Mouse (Mus musculus) lung, embryonic 16.5 days (tissue): ENCODE measurements at regions not wholly inside any gene's neighbourhood (a gene's known extent, or its start where the extent isn't known, plus 50 kb on each side); places are given as distances from the start of the nearest gene placed in this dataset.
"Not testable (repeated sequence)": the region's sequence is repeated elsewhere in the genome, so short reads cannot be mapped to it uniquely, and the experiment has no call there.

Experiments used
- ATAC-seq: fragments of 200-750 bp; cut with Nextera tagmentation; 2 replicates; pipeline ENCODE4 v1.8.0; 2017; ENCODE audit warnings: low read depth, mild to moderate bottlenecking, moderate library complexity
- H3K27ac ChIP-seq: fragments of 300-500 bp; sonication (generic); 2 replicates; pipeline ENCODE4 v1.5.1; 2014; ENCODE audit warnings: mild to moderate bottlenecking, control low read depth, low read length
- H3K27me3 ChIP-seq: fragments of 300-500 bp; sonication (generic); 2 replicates; pipeline ENCODE4 v1.6.1; 2014; ENCODE audit warnings: low read depth, low read length, mixed read lengths; ENCODE audit not compliant: control insufficient read depth, insufficient read depth
- H3K36me3 ChIP-seq: fragments of 300-500 bp; sonication (generic); 2 replicates; pipeline ENCODE4 v1.6.1; 2014; ENCODE audit warnings: low read length; ENCODE audit not compliant: control insufficient read depth, insufficient read depth
- H3K4me1 ChIP-seq: fragments of 300-500 bp; sonication (generic); replicated peaks from 2 replicates; pipeline ENCODE4 v1.6.1; 2014; ENCODE audit warnings: low read length, mixed read lengths; ENCODE audit not compliant: control insufficient read depth, insufficient read depth
- H3K4me2 ChIP-seq: fragments of 300-500 bp; sonication (generic); 2 replicates; pipeline ENCODE4 v1.6.1; 2014; ENCODE audit warnings: low read depth, low read length, control low read depth
- H3K4me3 ChIP-seq: fragments of 300-500 bp; sonication (generic); 2 replicates; pipeline ENCODE4 v1.5.1; 2014; ENCODE audit warnings: mild to moderate bottlenecking, low read length, control low read depth
- H3K9ac ChIP-seq: fragments of 300-500 bp; sonication (generic); 2 replicates; pipeline ENCODE4 v1.6.1; 2014; ENCODE audit warnings: low read length, control low read depth
- H3K9me3 ChIP-seq: fragments of 300-500 bp; sonication (generic); 2 replicates; pipeline ENCODE4 v1.6.1; 2016; ENCODE audit warnings: low read length; ENCODE audit not compliant: control insufficient read depth
- WGBS: fragments of 180-500 bp; shearing (Covaris S2); extraction: QIAGEN DNeasy Blood & Tissue Kit; methylation state at CpG from one replicate; pipeline ENCODE4 v1.1.7; 2014; 5-methylcytosine and 5-hydroxymethylcytosine counted together

DNA sequence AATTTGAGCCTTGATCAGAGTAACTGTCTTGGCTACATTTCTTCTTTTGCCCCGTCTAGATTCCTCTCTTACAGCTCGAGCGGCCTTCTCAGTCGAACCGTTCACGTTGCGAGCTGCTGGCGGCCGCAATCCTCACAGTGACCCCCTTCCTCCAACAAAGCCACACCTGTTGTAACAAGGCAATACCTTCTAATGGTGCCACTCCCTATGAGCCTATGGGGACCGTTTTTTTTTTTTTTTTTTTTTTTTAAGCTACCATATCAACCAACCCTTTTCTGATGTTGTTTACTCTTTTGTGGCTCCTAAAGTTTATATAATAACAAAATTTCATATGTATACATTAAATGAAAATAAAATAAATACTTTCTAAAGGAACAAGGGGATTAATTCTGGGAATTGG is 160.4 kb upstream of the Trp63 start:
- H3K4me3 ChIP-seq, H3K4me2 ChIP-seq, H3K36me3 ChIP-seq, H3K9me3 ChIP-seq, H3K27me3 ChIP-seq, H3K4me1 ChIP-seq, H3K27ac ChIP-seq, H3K9ac ChIP-seq, ATAC-seq: not testable (repeated sequence)
- WGBS: 89% methylated on average over 9 of the region's 10 CpGs

DNA sequence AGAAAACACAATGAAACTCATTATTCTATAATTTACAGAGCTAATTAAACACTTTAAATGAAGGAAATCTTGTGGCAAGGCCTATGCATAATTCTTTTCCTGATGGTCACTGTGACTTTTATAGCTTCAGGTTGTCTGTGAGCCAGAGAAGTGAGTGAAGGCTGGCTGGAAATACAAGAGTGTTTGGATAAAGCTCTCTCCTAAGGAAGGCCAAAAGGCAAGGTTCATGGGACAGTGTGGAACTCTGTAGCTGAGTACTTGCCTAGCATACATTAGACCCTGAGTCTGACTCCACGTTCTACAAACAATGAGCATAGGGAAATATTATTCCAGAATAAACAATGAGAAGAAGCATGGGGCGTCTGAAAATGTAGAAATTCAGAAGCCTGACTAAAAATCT is 159.9 kb upstream of the Trp63 start:
- no peak for ATAC-seq
- H3K9me3 ChIP-seq: no peaks in the 10 kb centered on the region
- H3K27ac ChIP-seq: no peak overlapping the region
- H3K4me1 ChIP-seq: no peaks in the 10 kb centered on the region
- H3K4me3 ChIP-seq: no peak overlapping the region
- no peaks in the 10 kb centered on the region for H3K27me3 ChIP-seq
- no peak overlapping the region for H3K9ac ChIP-seq
- no peak overlapping the region for H3K4me2 ChIP-seq
- 51% methylated on average over 2 of the region's 2 CpGs for WGBS
- H3K36me3 ChIP-seq: no peaks in the 10 kb centered on the region

DNA sequence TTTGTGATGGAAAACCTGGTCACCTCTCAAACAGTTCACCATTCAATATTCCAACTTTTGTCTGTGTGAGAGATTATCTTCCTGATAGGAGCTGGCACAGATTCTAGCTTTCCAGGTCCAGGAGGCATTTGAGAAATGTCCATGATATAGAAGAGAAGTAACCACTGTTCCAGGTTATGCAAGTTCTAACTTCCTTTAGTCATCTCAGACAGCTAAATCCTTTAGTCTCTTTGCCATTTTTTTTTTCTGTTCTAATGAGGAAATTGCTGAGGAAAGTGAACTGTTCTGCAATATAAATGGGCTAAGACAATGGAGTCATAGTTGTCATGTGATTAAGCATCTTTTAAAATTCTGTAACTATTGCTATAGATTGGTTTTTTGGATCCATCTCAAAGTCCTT is 155.7 kb upstream of the Trp63 start:
- ATAC-seq: no peak

DNA sequence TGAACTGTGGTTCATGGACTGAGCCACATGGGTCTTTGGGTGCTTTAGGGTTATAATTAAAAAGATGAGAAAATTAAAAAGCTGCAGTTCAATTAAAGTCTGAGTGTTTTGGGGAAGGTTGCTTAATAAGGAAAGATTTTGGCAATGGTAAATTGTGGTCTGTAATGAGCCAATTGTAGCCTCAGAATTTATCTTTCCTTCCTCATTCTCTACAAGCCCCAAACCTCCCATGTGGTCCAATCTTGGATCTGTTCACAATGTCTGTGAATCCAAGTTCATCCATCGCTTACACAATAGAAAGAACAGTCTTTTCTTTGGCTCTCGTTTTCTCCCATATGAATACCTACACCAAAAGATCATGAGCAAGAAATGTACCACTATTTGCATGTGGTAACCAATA is 155.2 kb upstream of the Trp63 start:
- Histone ChIP-seq H3K9me3 (no peaks in the 10 kb centered on the region), H3K4me2 (no peak overlapping the region), H3K27ac (no peak overlapping the region), H3K4me3 (no peak overlapping the region), H3K9ac (no peak overlapping the region), H3K4me1 (no peaks in the 10 kb centered on the region; the same call in 1 of the 2 replicates), H3K27me3 (no peaks in the 10 kb centered on the region), H3K36me3 (no peaks in the 10 kb centered on the region)
- 72% methylated on average over 2 of the region's 2 CpGs for WGBS
- no peak for ATAC-seq

More for the DNA sequence above, 155.7 kb upstream of the Trp63 start:
- H3K27ac ChIP-seq: no peak overlapping the region
- no peak overlapping the region for H3K9ac ChIP-seq
- H3K36me3 ChIP-seq: no peaks in the 10 kb centered on the region
- no peak overlapping the region for H3K4me3 ChIP-seq
- no peaks in the 10 kb centered on the region for H3K27me3 ChIP-seq
- no peaks in the 10 kb centered on the region for H3K9me3 ChIP-seq
- no peak overlapping the region for H3K4me2 ChIP-seq
- no peaks in the 10 kb centered on the region; the same call in 1 of the 2 replicates for H3K4me1 ChIP-seq

DNA sequence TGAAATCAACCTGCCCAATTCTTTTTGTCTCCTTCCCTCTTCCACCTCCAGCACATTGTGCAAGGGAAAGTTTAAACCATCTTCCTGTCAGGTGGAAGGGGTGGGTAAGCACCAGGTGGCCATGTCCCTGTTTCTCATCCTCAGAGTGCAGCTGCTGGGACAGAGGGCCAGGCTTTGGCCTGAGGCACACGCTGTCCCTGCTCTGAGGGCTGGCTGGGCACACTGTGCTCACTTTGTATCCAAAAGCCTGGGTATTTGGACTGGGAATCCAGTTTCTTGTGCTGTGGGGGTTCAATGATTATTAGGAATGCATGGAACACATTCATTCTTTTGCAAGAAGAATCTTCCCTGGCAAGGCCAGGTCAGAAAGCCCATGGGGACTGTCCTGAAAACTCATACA is 153.9 kb upstream of the Trp63 start:
- Histone ChIP-seq H3K27me3 (no peaks in the 10 kb centered on the region), H3K36me3 (no peaks in the 10 kb centered on the region), H3K27ac (no peak overlapping the region), H3K9me3 (no peaks in the 10 kb centered on the region), H3K4me2 (no peak overlapping the region), H3K4me1 (no peaks in the 10 kb centered on the region; the same call in 1 of the 2 replicates), H3K9ac (no peak overlapping the region), H3K4me3 (no peak overlapping the region)
- WGBS: 81% methylated on average over 1 of the region's 1 CpGs
- no peak for ATAC-seq

DNA sequence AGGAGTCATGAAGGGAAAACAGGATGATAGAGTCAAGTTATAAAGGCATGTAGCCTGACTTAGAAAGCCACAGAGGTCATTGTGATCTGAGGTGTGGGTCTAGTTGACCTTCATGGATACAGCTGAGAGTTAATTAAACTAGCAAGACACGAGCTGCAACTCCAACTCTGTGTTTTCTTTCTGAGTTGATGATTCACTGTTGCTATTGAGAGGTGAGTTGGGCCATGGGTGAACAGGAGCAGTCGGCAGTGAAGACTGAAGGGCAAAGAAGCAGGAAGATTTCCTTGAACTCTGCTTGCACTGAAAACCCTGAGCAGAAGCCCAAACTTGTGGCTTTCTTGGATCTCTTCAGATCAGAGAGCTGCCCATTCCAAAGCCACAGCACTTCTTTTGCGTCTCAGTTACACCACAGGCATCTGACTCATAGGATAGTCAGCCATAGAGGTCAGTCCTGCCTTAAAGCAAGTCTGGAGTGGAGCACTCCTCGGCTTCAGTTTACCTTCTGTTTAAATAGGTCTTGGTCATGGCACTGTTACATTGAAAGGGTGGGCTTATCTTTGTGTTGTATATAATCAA is 151.7 kb upstream of the Trp63 start:
- WGBS: 51% methylated on average over 4 of the region's 4 CpGs
- ATAC-seq: no peak

DNA sequence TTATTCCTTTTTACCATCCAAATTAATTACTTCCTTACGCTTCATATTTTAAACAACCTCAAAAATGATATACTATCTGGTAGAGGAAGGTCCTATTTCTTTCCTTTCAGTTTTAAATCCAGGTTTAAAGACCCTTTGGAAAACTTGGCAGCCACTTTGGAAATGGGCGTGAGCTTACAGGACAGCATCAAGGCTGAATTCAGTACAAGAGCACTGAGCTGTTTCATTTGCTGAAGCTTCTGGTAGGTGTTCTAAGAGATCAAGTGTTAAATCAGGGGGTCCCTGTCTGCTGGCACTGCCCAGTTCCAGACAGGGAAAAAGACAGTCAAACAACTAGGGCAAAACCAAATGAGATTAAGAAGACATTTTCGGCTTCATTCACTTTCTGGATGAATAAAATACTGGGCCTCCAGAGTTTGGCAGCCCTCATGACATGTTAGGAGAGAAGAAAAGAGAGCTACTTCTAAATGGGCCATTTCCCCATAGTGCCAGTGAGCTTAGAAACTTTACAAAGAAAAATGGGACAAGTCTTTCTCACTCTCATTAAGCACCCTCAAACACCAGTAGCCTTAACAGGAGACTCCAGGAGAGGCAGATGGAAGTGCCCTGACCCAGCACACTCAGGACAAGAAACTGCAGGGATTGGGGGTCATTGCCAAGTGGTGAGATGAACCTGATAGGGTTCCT is 150.9 kb upstream of the Trp63 start:
- H3K9me3 ChIP-seq: no peaks in the 10 kb centered on the region
- H3K27ac ChIP-seq: no peak overlapping the region
- H3K9ac ChIP-seq: no peak overlapping the region
- 70% methylated on average over 3 of the region's 3 CpGs for WGBS
- no peak for ATAC-seq
- H3K27me3 ChIP-seq: no peaks in the 10 kb centered on the region
- H3K36me3 ChIP-seq: no peaks in the 10 kb centered on the region
- no peaks in the 10 kb centered on the region; the same call in 1 of the 2 replicates for H3K4me1 ChIP-seq
- H3K4me2 ChIP-seq: no peak overlapping the region
- no peak overlapping the region for H3K4me3 ChIP-seq

More for the DNA sequence above, 151.7 kb upstream of the Trp63 start:
- Histone ChIP-seq H3K27ac (no peak overlapping the region), H3K9me3 (no peaks in the 10 kb centered on the region), H3K4me3 (no peak overlapping the region), H3K9ac (no peak overlapping the region), H3K4me1 (no peaks in the 10 kb centered on the region; the same call in 1 of the 2 replicates), H3K27me3 (no peaks in the 10 kb centered on the region), H3K4me2 (no peak overlapping the region), H3K36me3 (no peaks in the 10 kb centered on the region)

DNA sequence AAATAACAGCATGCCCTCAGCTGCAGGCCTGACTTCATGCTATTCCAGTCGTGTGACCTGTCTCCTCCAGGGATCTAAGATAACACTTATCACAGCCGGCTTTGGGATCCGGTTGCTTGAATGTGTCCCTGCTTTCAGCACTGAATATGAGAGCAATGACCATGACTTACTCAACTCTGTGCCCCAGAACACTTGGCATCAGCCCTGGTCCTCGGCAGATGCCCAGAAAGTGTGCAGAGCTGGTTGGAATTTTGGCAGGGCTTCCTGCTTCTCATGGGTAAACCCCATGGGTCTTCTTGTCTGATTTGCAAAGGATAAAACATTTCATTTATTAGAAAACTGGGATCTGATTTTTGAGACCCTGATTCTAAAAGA is 150.4 kb upstream of the Trp63 start:
- H3K36me3 ChIP-seq: no peaks in the 10 kb centered on the region
- 52% methylated on average over 4 of the region's 4 CpGs for WGBS
- no peak overlapping the region for H3K27ac ChIP-seq

DNA sequence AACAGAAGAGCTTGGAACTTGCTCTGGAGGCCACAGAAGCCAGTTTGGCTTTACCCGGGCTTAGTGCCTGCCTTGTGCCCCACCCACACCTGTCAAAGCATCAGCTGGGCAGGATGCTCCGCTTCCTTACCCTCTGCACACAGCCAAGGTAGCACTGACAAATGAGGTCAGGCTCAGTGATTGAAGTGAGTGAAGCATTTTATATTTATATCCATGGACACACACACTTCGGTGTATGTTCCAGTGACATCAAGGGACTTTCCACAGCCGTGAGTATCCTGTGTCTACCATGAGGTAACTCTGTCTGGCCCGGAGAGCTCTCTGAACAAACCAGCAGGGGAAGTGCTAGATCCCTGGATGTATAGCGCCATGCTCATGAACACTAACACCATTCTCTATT is 147.0 kb upstream of the Trp63 start:
- no peak for ATAC-seq
- no peaks in the 10 kb centered on the region for H3K27me3 ChIP-seq
- H3K4me2 ChIP-seq: no peak overlapping the region
- H3K27ac ChIP-seq: no peak overlapping the region
- H3K36me3 ChIP-seq: no peaks in the 10 kb centered on the region
- H3K9me3 ChIP-seq: no peaks in the 10 kb centered on the region
- no peak overlapping the region for H3K4me3 ChIP-seq
- no peaks in the 10 kb centered on the region; the same call in 1 of the 2 replicates for H3K4me1 ChIP-seq
- H3K9ac ChIP-seq: no peak overlapping the region
- 82% methylated on average over 6 of the region's 6 CpGs for WGBS

More for the DNA sequence above, 150.4 kb upstream of the Trp63 start:
- ATAC-seq: no peak
- H3K27me3 ChIP-seq: no peaks in the 10 kb centered on the region
- no peaks in the 10 kb centered on the region; the same call in 1 of the 2 replicates for H3K4me1 ChIP-seq
- H3K4me3 ChIP-seq: no peak overlapping the region
- no peak overlapping the region for H3K4me2 ChIP-seq
- no peak overlapping the region for H3K9ac ChIP-seq
- H3K9me3 ChIP-seq: no peaks in the 10 kb centered on the region
